Mouse (Mus musculus) limb, embryonic 12.5 days (tissue): ENCODE results near the gene Adamtsl5. TPM values are rescaled to one million over a fixed set of nuclear protein-coding genes. Genes with fewer than 3 reads are reported as not detected.

Experiments
- ATAC-seq: fragments of 200-750 bp; cut with Nextera tagmentation; 2 replicates; pipeline ENCODE4 v1.8.0; 2017; ENCODE audit warnings: low read depth, moderate TSS enrichment; ENCODE audit not compliant: insufficient number of reproducible peaks, insufficient read depth, low FRiP score, low TSS enrichment
- H3K27ac ChIP-seq: fragments of 300-500 bp; sonication (generic); 2 replicates; pipeline ENCODE4 v1.5.1; 2016; ENCODE audit warnings: mild to moderate bottlenecking, moderate library complexity
- H3K27me3 ChIP-seq: fragments of 300-500 bp; sonication (generic); 2 replicates; pipeline ENCODE4 v1.6.1; 2016; ENCODE audit warnings: mild to moderate bottlenecking, moderate library complexity
- H3K36me3 ChIP-seq: fragments of 300-500 bp; sonication (generic); 2 replicates; pipeline ENCODE4 v1.6.1; 2016; ENCODE audit warnings: mild to moderate bottlenecking, moderate library complexity
- H3K4me1 ChIP-seq: fragments of 300-500 bp; sonication (generic); replicated peaks from 2 replicates; pipeline ENCODE4 v1.6.1; 2016
- H3K4me2 ChIP-seq: fragments of 300-500 bp; sonication (generic); 2 replicates; pipeline ENCODE4 v1.6.1; 2016; ENCODE audit warnings: mild to moderate bottlenecking, moderate library complexity
- H3K4me3 ChIP-seq: fragments of 300-500 bp; sonication (generic); replicated peaks from 2 replicates; pipeline ENCODE4 v1.5.1; 2016; ENCODE audit warnings: mild to moderate bottlenecking
- H3K9ac ChIP-seq: fragments of 300-500 bp; sonication (generic); replicated peaks from 2 replicates; pipeline ENCODE4 v1.6.1; 2016; ENCODE audit warnings: mild to moderate bottlenecking, moderate library complexity
- H3K9me3 ChIP-seq: fragments of 300-500 bp; sonication (generic); 2 replicates; pipeline ENCODE4 v1.6.1; 2016; ENCODE audit warnings: mild to moderate bottlenecking, moderate library complexity
- WGBS: fragments of 180-500 bp; shearing (Covaris S2); methylation state at CpG from one replicate; pipeline ENCODE4 v1.1.7; 2016; 5-methylcytosine and 5-hydroxymethylcytosine counted together
- polyA plus RNA-seq: library from polyadenylated mRNA; unstranded; fragments of >200 nt; fragmentation: Nextera tagmentation; extraction: Ambion mirVana; gene quantifications from 2 replicates; pipeline ENCODE4 v1.2.1, GENCODE M21; 2016

The Adamtsl5 gene
- polyA plus RNA-seq, 1 experiment from 2014 or later = 0.88 TPM

- peak overlapping the region; percentile 61; the same call in 1 of the 2 replicates for H3K9ac ChIP-seq
These were observed 48.4 kb downstream of the Adamtsl5 start for GRCm38 (mm10) chr10:80299824-80300223.

GRCm38 (mm10) chr10:80299301-80299700, 48.9 kb downstream of the Adamtsl5 start:
- H3K9ac ChIP-seq = peak overlapping the region; percentile 61

More at GRCm38 (mm10) chr10:80299824-80300223, 48.4 kb downstream of the Adamtsl5 start:
- Histone ChIP-seq H3K4me1 (peaks cover 31% of the 10 kb centered on the region), H3K27me3 (peaks cover 81% of the 10 kb centered on the region), H3K4me3 (peak overlapping the region; percentile 42), H3K4me2 (peak overlapping the region; percentile 56), H3K27ac (no peak overlapping the region), H3K36me3 (peaks cover 3% of the 10 kb centered on the region), H3K9me3 (no peaks in the 10 kb centered on the region)
- 43% methylated on average over 10 of the region's 10 CpGs for WGBS
- ATAC-seq = no peak

GRCm38 (mm10) chr10:80298571-80299281, 49.5 kb downstream of the Adamtsl5 start:
- H3K9ac ChIP-seq = peak overlapping the region; percentile 61
- ATAC-seq = peak; percentile 79
- H3K4me1 ChIP-seq = peaks cover 32% of the 10 kb centered on the region
- H3K27ac ChIP-seq = no peak overlapping the region
- H3K36me3 ChIP-seq = peaks cover 14% of the 10 kb centered on the region
- peak overlapping the region; percentile 56 for H3K4me2 ChIP-seq
- no peaks in the 10 kb centered on the region for H3K9me3 ChIP-seq
- WGBS = 4% methylated on average over 26 of the region's 26 CpGs
- H3K4me3 ChIP-seq = peak overlapping the region; percentile 42
- H3K27me3 ChIP-seq = peaks cover 70% of the 10 kb centered on the region

More at GRCm38 (mm10) chr10:80299301-80299700, 48.9 kb downstream of the Adamtsl5 start:
- peak overlapping the region; percentile 56 for H3K4me2 ChIP-seq
- H3K4me1 ChIP-seq = peaks cover 31% of the 10 kb centered on the region
- ATAC-seq = no peak
- WGBS = 9% methylated on average over 15 of the region's 15 CpGs
- peaks cover 8% of the 10 kb centered on the region for H3K36me3 ChIP-seq
- peak overlapping the region; percentile 42 for H3K4me3 ChIP-seq
- peaks cover 75% of the 10 kb centered on the region for H3K27me3 ChIP-seq
- no peaks in the 10 kb centered on the region for H3K9me3 ChIP-seq
- H3K27ac ChIP-seq = no peak overlapping the region

- WGBS = 71% methylated on average over 8 of the region's 8 CpGs
- no peak for ATAC-seq
These were observed 50.6 kb downstream of the Adamtsl5 start for GRCm38 (mm10) chr10:80297526-80298133.

GRCm38 (mm10) chr10:80296824-80297223, 51.4 kb downstream of the Adamtsl5 start:
- no peak for ATAC-seq
- H3K4me2 ChIP-seq = peak overlapping the region; percentile 74

More at GRCm38 (mm10) chr10:80297526-80298133, 50.6 kb downstream of the Adamtsl5 start:
- no peak overlapping the region for H3K9ac ChIP-seq
- H3K27ac ChIP-seq = no peak overlapping the region
- H3K4me3 ChIP-seq = no peak overlapping the region
- H3K4me1 ChIP-seq = peaks cover 39% of the 10 kb centered on the region
- no peaks in the 10 kb centered on the region for H3K9me3 ChIP-seq
- peaks cover 60% of the 10 kb centered on the region for H3K27me3 ChIP-seq
- peaks cover 19% of the 10 kb centered on the region for H3K36me3 ChIP-seq
- H3K4me2 ChIP-seq = no peak overlapping the region

GRCm38 (mm10) chr10:80295618-80296425, 52.4 kb downstream of the Adamtsl5 start, which contains the start of gene Apc2:
TSS of gene Apc2 (plus strand) at chr10:80295977.
- peaks cover 40% of the 10 kb centered on the region for H3K4me1 ChIP-seq
- H3K9me3 ChIP-seq = no peaks in the 10 kb centered on the region
- peak within 1 kb of the TSS; percentile 57 for H3K9ac ChIP-seq
- H3K36me3 ChIP-seq = peaks cover 19% of the 10 kb centered on the region
- peak within 1 kb of the TSS; percentile 74 for H3K4me2 ChIP-seq
- peak within 1 kb of the TSS; percentile 41 for H3K4me3 ChIP-seq
- peak within 1 kb of the TSS; percentile 65 for H3K27ac ChIP-seq
- H3K27me3 ChIP-seq = peaks cover 42% of the 10 kb centered on the region
- ATAC-seq = peak; percentile 34; the same call in 1 of the 2 replicates
- under 1% methylated on average over 26 of the region's 26 CpGs for WGBS

More at GRCm38 (mm10) chr10:80296824-80297223, 51.4 kb downstream of the Adamtsl5 start:
- no peak overlapping the region for H3K4me3 ChIP-seq
- H3K9me3 ChIP-seq = no peaks in the 10 kb centered on the region
- H3K27me3 ChIP-seq = peaks cover 52% of the 10 kb centered on the region
- peaks cover 39% of the 10 kb centered on the region for H3K4me1 ChIP-seq
- no peak overlapping the region; the same call in 1 of the 2 replicates for H3K9ac ChIP-seq
- no peak overlapping the region for H3K27ac ChIP-seq
- peaks cover 19% of the 10 kb centered on the region for H3K36me3 ChIP-seq
- 73% methylated on average over 5 of the region's 5 CpGs for WGBS

- Histone ChIP-seq H3K36me3 (peaks cover 19% of the 10 kb centered on the region), H3K27ac (peak overlapping the region; percentile 35), H3K27me3 (peaks cover 32% of the 10 kb centered on the region), H3K4me3 (no peak overlapping the region), H3K4me1 (peaks cover 40% of the 10 kb centered on the region), H3K9ac (no peak overlapping the region), H3K4me2 (no peak overlapping the region), H3K9me3 (no peaks in the 10 kb centered on the region)
- WGBS = 43% methylated on average over 7 of the region's 7 CpGs
- no peak for ATAC-seq
These were observed 53.4 kb downstream of the Adamtsl5 start for GRCm38 (mm10) chr10:80294788-80295303.

GRCm38 (mm10) chr10:80294311-80294710, 53.9 kb downstream of the Adamtsl5 start:
- H3K36me3 ChIP-seq = peaks cover 19% of the 10 kb centered on the region
- no peak for ATAC-seq
- H3K9me3 ChIP-seq = no peaks in the 10 kb centered on the region
- WGBS = 73% methylated on average over 4 of the region's 4 CpGs
- H3K27me3 ChIP-seq = peaks cover 27% of the 10 kb centered on the region
- no peak overlapping the region for H3K4me2 ChIP-seq
- H3K4me1 ChIP-seq = peaks cover 34% of the 10 kb centered on the region
- peak overlapping the region; percentile 35 for H3K27ac ChIP-seq
- H3K4me3 ChIP-seq = peak overlapping the region; percentile 97; the same call in 1 of the 2 replicates
- H3K9ac ChIP-seq = peak overlapping the region; percentile 19; the same call in 1 of the 2 replicates

- Histone ChIP-seq H3K27ac (peak overlapping the region; percentile 93), H3K27me3 (peaks cover 17% of the 10 kb centered on the region), H3K9ac (peak overlapping the region; percentile 99), H3K36me3 (peaks cover 29% of the 10 kb centered on the region), H3K4me1 (peaks cover 26% of the 10 kb centered on the region), H3K4me2 (peak overlapping the region; percentile 94), H3K4me3 (peak overlapping the region; percentile 97), H3K9me3 (no peaks in the 10 kb centered on the region)
- no peak for ATAC-seq
- WGBS = 19% methylated on average over 14 of the region's 14 CpGs
These were observed 54.9 kb downstream of the Adamtsl5 start for GRCm38 (mm10) chr10:80293325-80293724.

GRCm38 (mm10) chr10:80292251-80293146, 55.7 kb downstream of the Adamtsl5 start, which contains the start of gene Rps15:
TSS of gene Rps15 (plus strand) at chr10:80292453.
- peak within 1 kb of the TSS; percentile 94 for H3K4me2 ChIP-seq
- WGBS = under 1% methylated on average over 72 of the region's 72 CpGs
- ATAC-seq = peak; percentile 70
- peak within 1 kb of the TSS; percentile 99 for H3K9ac ChIP-seq
- H3K27ac ChIP-seq = peak within 1 kb of the TSS; percentile 93
- peaks cover 26% of the 10 kb centered on the region for H3K4me1 ChIP-seq
- H3K4me3 ChIP-seq = peak within 1 kb of the TSS; percentile 97
- H3K27me3 ChIP-seq = peaks cover 8% of the 10 kb centered on the region
- peaks cover 36% of the 10 kb centered on the region for H3K36me3 ChIP-seq
- no peaks in the 10 kb centered on the region for H3K9me3 ChIP-seq
